Mouse (Mus musculus) liver, embryonic 14.5 days (tissue): ENCODE results near the gene Siae.

ENCODE experiments used
- CTCF ChIP-seq: IDR thresholded peaks from 2 replicates; pipeline ENCODE4 v1.5.1; 2016; ENCODE audit warnings: antibody characterized with exemption, low read depth, control low read depth
- EP300 ChIP-seq: IDR thresholded peaks from 2 replicates; pipeline ENCODE4 v1.6.1; 2016; ENCODE audit warnings: antibody characterized with exemption, low read depth

DNA sequence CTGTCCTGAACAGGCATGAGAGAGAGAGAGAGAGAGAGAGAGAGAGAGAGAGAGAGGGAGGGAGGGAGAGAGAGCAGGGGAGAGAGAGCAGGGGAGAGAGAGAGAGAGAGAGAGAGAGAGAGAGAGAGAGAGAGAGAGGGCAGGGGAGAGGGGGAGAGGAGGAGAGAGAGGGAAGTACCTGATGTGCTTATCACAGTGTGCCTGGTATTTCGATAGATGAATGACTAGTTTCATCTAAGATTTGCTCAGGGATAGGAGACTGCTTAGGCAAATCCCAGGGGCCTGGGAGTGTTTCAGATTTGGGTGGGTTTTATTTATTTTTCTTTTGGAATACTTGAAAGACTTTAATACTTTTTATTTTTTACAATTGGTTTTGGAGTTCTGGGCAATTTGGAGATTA is 107.7 kb downstream of the Siae start:
- TF ChIP-seq CTCF (no peak), EP300 (no peak)
